Comparison of ENCODE assay signal across 14 mouse cellular contexts in the genomic region with DNA sequence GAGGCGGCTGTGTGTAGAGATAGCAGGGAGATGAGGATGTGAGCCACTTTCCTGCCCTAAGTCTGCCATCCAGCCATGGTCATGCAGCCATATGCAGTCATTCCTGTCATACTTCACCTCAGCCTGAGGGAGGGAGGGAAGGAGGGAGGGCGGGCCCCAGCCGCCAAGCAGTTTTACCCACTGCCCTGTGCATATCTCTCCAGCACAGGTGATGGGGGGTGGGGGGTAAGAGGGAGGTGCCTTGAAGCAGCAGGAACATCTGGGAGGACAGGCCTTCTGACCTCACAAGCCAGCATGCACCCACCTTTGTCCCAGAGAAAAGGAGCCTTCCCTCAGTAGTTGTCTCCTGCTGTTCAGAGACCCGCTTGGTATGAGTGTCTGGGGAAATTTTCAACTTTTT. TPM values are rescaled to one million over a fixed set of nuclear protein-coding genes. Genes with fewer than 3 reads are reported as not detected.
DNase-seq lines count a peak whose midpoint lies in the region; ATAC-seq and TF ChIP-seq lines count a peak whose summit lies in the region.
"Had no signal": no experiment of that assay in that cellular context is flagged by ENCODE, and none has a peak within 500 bp of the region (broad histone marks: within the 10 kb centered on the region; RNA-seq: fewer than 3 reads in every experiment).

No protein-coding gene starts in this region.

- peaks cover 7% of the 10 kb centered on the region; the same call in 1 of the 2 replicates for H3K4me1 ChIP-seq in heart, embryonic 11.5 days (ENCODE audit: control insufficient read depth, insufficient read depth, low read length)
- peaks cover 40% of the 10 kb centered on the region for H3K4me1 ChIP-seq in G1E (ENCODE audit: insufficient read depth, low read depth, low read length)

- 41% methylated on average over 4 of the region's 4 CpGs for WGBS in heart, embryonic 11.5 days (ENCODE audit: insufficient replicate concordance)

- no peak for DNase-seq in heart, postnatal 25 days (ENCODE audit: low spot score)
- peak; percentile 32 for DNase-seq in G1E (ENCODE audit: low spot score)
- DNase-seq in thymus, postnatal 36 days: no peak
- no peak for DNase-seq in right cerebral cortex, postnatal 36 days (ENCODE audit: low spot score in 2 of 2)
- no peak for DNase-seq in layer of hippocampus, adult 11-12 months (ENCODE audit: low spot score)
- DNase-seq: adrenal gland, postnatal 25 days; cerebellum, adult 8-10 months; heart, postnatal 36 days; kidney, adult 18-20 months; layer of hippocampus, adult 9-11 months had no signal

- H3K36me3 ChIP-seq in heart, embryonic 11.5 days (ENCODE audit: control insufficient read depth, insufficient read depth, low read length): no peaks in the 10 kb centered on the region
- H3K36me3 ChIP-seq in G1E (replicated peaks): peaks cover 23% of the 10 kb centered on the region

- no peak overlapping the region for H3K4me3 ChIP-seq in heart, embryonic 11.5 days (ENCODE audit: low read depth, low read length)
- peak overlapping the region; percentile 55; the same call in 1 of the 2 replicates for H3K4me3 ChIP-seq in G1E (ENCODE audit: low read depth, low read length)
- H3K4me3 ChIP-seq: myocyte had no signal

- intact Hi-C loops in heart, postnatal 25 days (cut with DNase I): loop anchor here (10.0 kb wide), 1 partner anchor 202 kb away; no protein-coding TSS in a partner anchor

- H3K4me2 ChIP-seq in heart, embryonic 11.5 days: peak overlapping the region; percentile 45

- no peak for TF ChIP-seq CTCF in G1E (IDR thresholded peaks at IDR 0.05; ENCODE audit: low read depth, low read length)

- H3K9ac ChIP-seq in heart, embryonic 11.5 days (ENCODE audit: low read depth, low read length): no peak overlapping the region

- H3K9me3 ChIP-seq in heart, embryonic 11.5 days (replicated peaks; ENCODE audit: control insufficient read depth, low read length): no peaks in the 10 kb centered on the region
- H3K9me3 ChIP-seq in G1E (replicated peaks): no peaks in the 10 kb centered on the region

- H3K27me3 ChIP-seq in heart, embryonic 11.5 days (ENCODE audit: control insufficient read depth, insufficient read depth, low read length): no peaks in the 10 kb centered on the region
- no peaks in the 10 kb centered on the region for H3K27me3 ChIP-seq in G1E (ENCODE audit: insufficient read depth, low read length)

- ATAC-seq in heart, embryonic 11.5 days (replicated peaks; ENCODE audit: insufficient number of reproducible peaks, low FRiP score, low TSS enrichment): peak; percentile 82
- ATAC-seq in G1E (ENCODE audit: extremely low read depth, insufficient number of reproducible peaks, low FRiP score, poor library complexity, severe bottlenecking): peak; percentile 35; the same call in 1 of the 2 replicates
- ATAC-seq in erythroblast, adult 5-6 weeks (replicated peaks; ENCODE audit: low FRiP score, poor library complexity, severe bottlenecking): peak; percentile 85
- ATAC-seq in megakaryocyte-erythroid progenitor cell, adult 5-6 weeks (replicated peaks; ENCODE audit: low FRiP score, low TSS enrichment, poor library complexity, severe bottlenecking): peak; percentile 81

- peak overlapping the region; percentile 75 for H3K27ac ChIP-seq in heart, embryonic 11.5 days (ENCODE audit: low read depth, low read length)

RNA-seq across cellular contexts. Expression of gene Wdr26, which starts 4.5 kb away (rescaled TPM):
- 30.9 and 37.5 TPM in 2 replicates for polyA plus RNA-seq in heart, embryonic 11.5 days (2014; fragmentation: Nextera tagmentation; extraction: Ambion mirVana)
- 100 to 1,000 TPM in 1 of 2 experiments, 10 to 100 TPM in 1; 96.0 to 103 TPM for total RNA-seq in heart, postnatal 25 days (2021)
- total RNA-seq in G1E (2014; fragmentation: Nextera tagmentation) (239 and 297 TPM in 2 replicates), G1E (2017) (96.4 and 101 TPM in 2 replicates)
- polyA plus RNA-seq in G1E (2012): 28.1 and 39.9 TPM in 2 replicates
- 871 and 922 TPM in 2 replicates for total RNA-seq in erythroblast, adult 5-6 weeks (2015; ENCODE audit: low replicate concordance)
- 1,326 and 1,581 TPM in 2 replicates for total RNA-seq in erythroblast, adult 5-6 weeks (2017; ENCODE audit: low replicate concordance)
- total RNA-seq in megakaryocyte-erythroid progenitor cell, adult 5-6 weeks (2014; fragmentation: Nextera tagmentation): 93.5 and 155 TPM in 2 replicates
- total RNA-seq in megakaryocyte-erythroid progenitor cell, adult 5-6 weeks (2017): 84.8 and 102 TPM in 2 replicates

Comparison
In these comparisons a context has a peak if more than half of its experiments do, and no peak if none do; other contexts are left out.
1. ATAC-seq: peak in every context shown above with its lines; median percentile 85 in erythroblast, adult 5-6 weeks; 82 in heart, embryonic 11.5 days; 81 in megakaryocyte-erythroid progenitor cell, adult 5-6 weeks; 35 in G1E.